Mouse (Mus musculus) liver, embryonic 13.5 days (tissue): ENCODE results near the gene Arl3. TPM values are rescaled to one million over a fixed set of nuclear protein-coding genes. Genes with fewer than 3 reads are reported as not detected.

Experiments used
- polyA plus RNA-seq: library from polyadenylated mRNA; unstranded; fragments of >200 nt; fragmentation: Nextera tagmentation; extraction: Ambion mirVana; gene quantifications from 2 replicates; pipeline ENCODE4 v1.2.1, GENCODE M21; 2015

The Arl3 gene
- polyA plus RNA-seq, 1 experiment from 2014 or later: 29.8 TPM

Other genes with a start within 250 kb of the Arl3 start
- gene Psd, start 246.0 kb downstream of the Arl3 start, polyA plus RNA-seq: 5.8 and 7.1 TPM in 2 replicates
- 11.2 and 12.1 TPM in 2 replicates for gene Fbxl15, start 245.0 kb downstream of the Arl3 start, polyA plus RNA-seq
- 85.6 and 86.7 TPM in 2 replicates for gene Cuedc2, start 234.5 kb downstream of the Arl3 start, polyA plus RNA-seq
- gene Mfsd13a, start 232.1 kb downstream of the Arl3 start, polyA plus RNA-seq: 10.6 and 12.3 TPM in 2 replicates
- gene 2310034G01Rik, start 222.9 kb downstream of the Arl3 start, polyA plus RNA-seq: 0.44 and 0.59 TPM in 2 replicates
- 56.1 and 61.2 TPM in 2 replicates for gene Actr1a, start 177.4 kb downstream of the Arl3 start, polyA plus RNA-seq
- 6.3 and 8.2 TPM in 2 replicates for gene Sufu, start 176.3 kb downstream of the Arl3 start, polyA plus RNA-seq
- 9.1 and 9.2 TPM in 2 replicates for gene Trim8, start 71.5 kb downstream of the Arl3 start, polyA plus RNA-seq
- gene Sfxn2, start 167 bp upstream of the Arl3 start, polyA plus RNA-seq: 18.3 and 19.8 TPM in 2 replicates
- gene Wbp1l, start 25.9 kb upstream of the Arl3 start, polyA plus RNA-seq: 14.9 and 17.3 TPM in 2 replicates
- 0.07 TPM in 1 of 2 replicates, not detected in the other for gene Cyp17a1, start 100.0 kb upstream of the Arl3 start, polyA plus RNA-seq
- gene Borcs7, start 116.7 kb upstream of the Arl3 start, polyA plus RNA-seq: 6.6 and 7.1 TPM in 2 replicates
- gene As3mt, start 134.3 kb upstream of the Arl3 start, polyA plus RNA-seq: 17.7 and 20.4 TPM in 2 replicates
- 1.2 and 1.7 TPM in 2 replicates for gene Cnnm2, start 188.4 kb upstream of the Arl3 start, polyA plus RNA-seq